Mouse (Mus musculus) spleen, adult 18-20 months (tissue): ENCODE results near the gene Slc5a11.

Experiments
- DNase-seq, 2 experiments: peaks; one replicate each; pipeline ENCODE4 v3.0.0; 2022; ENCODE audit warnings: mixed read lengths in 2 of 2

The Slc5a11 gene

DNA sequence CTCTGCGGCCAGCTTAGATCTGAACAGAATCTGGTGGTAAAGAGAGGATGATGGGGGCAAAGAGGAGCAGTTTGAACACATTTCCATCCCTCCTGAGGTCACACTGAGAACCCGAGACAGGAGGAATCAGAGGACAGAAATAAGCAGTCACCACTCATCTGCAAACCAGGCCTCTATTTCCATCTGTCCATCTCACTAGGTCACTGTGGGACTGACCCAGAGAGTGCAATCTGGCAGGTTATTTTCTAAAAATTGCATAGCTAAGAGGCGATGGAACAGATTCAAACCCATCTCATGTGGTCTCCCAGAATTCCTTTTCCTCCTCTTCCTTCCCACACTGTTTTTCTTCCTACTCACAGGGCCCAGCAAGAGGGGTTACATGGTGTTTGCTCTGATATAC, 73.3 kb downstream of the Slc5a11 start:
- DNase-seq = no peak

DNA sequence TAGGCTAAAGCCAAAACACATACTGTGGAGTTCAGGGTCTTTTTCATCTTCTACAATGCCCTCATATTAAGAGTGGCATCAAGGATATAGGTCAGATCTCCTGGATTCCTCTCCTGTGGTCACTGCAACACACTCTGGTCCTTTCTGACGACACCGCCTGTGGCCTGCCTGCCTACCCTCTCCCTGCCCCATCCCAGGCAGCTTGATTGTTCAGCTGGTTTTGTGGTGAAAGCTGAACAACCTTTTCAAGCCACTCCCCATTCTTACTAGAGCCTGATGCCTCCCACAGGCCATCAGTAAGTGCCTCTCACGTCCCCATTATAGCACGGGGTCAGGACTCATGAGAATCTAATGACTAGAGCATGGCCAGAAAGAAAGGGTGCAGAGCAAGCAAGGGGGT, 74.6 kb downstream of the Slc5a11 start:
- no peak for DNase-seq

DNA sequence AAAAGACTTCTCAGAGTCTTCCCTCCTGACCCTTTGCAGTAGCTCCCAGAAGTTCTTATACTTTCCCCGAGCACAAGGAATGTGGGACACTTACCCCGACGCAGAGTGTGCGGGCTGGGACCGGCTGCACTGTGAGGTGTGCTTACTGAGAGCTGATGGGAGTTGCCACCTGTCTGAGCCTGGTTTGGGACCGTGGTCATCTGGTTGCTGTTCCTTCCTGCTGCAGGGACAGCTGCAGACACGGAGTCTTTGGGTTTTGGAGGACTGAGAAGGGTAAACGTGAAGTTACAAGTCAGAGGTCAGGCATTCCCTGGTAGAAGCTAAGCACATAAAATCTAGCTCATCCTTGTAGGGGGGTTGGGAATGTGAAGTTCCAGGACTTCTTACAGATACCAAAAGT, 77.4 kb downstream of the Slc5a11 start:
- DNase-seq = no peak

DNA sequence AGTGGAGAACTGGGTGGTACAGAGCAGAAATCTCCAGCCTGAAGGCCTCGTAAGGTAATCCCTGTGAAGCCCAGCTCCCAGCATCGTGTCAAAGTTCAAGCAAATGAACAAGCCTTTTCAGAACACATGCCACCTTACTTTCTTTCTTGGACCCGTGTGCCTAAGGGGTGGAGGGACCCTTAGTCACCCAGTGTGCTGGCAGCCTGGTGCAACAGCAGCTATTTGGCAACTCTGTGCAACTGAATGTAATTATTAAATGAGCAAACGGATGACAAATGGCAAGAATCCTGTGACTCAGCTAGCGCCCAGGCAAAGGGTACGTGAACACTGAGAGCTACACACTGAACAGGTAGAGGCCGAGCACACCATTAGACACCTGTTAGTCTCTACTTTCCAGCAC, 79.3 kb downstream of the Slc5a11 start:
- no peak for DNase-seq

DNA sequence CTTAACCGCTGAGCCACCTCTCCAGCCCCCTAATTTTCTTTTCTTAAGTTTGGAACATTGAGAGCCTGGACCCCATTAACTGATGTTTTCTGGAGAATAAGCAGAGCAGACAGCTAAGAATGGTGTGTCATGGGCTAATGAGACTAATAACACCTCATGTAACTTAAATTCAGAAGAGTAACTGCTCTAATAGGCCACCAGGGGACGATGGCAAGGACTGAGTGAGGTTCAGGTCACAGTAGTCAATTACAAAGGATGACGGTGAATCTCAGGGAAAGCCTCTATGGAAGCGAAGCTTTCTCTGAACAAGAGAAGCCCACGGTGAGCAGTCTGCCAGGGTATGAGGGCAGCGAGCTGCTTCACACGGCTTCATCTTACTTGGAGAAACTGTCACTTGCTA, 80.8 kb downstream of the Slc5a11 start:
- DNase-seq = no peak

DNA sequence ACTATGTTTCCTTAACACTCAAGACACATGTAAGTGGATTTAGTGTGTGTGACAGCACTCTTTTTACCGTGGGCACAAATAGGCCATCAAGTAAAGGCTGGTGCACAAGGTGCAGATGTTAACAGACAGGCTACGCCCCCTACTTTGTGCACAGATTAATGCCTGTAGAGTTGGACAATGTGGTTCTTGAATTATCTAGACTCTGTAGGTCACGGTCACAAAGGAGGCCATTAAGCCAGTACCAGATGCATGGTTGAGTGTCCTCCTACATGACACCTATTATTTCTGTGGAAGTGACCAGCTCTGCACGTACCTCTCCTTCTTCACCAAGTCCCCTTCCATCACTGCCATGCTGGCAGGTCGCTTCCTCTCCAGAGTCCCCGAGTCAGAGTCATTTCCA, 81.5 kb downstream of the Slc5a11 start:
- DNase-seq = no peak

DNA sequence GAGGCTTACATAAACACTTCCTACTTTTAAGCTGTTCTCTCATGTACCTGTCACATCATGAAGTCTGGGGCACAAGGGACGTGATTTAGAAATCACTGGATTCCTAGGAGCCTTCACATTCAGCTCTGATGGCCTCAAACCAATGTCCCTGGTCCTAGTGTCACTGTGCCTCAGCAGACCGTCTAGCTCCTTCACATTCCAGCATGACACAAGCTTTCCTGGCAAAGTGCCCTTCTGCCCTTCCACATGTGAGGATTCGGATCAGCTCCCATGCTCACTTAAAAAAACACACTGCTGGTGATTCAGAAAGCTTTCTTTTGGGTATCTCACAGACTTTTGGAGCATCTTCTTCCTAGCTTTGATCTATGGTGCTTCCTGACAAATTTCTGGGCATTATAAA, 83.6 kb downstream of the Slc5a11 start:
- DNase-seq = no peak

DNA sequence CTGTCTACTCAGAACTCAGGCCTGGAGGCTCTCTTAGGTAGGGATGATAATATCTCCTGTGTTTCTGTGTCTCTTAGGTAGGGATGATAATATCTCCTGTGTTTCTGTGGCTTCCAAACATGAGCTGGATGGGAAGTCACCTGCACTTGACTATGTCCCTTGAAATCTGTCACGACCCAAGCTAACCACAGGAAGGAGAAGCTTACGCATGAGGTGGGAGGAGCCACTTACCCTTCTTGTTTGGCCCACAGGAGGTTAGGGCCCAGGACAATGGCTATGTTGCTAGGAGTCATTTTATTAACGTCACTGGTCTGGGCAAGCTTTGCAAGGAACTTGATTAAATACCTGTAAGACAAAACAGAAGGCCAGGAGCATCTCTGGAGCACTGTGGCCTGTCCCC, 85.7 kb downstream of the Slc5a11 start:
- no peak for DNase-seq

DNA sequence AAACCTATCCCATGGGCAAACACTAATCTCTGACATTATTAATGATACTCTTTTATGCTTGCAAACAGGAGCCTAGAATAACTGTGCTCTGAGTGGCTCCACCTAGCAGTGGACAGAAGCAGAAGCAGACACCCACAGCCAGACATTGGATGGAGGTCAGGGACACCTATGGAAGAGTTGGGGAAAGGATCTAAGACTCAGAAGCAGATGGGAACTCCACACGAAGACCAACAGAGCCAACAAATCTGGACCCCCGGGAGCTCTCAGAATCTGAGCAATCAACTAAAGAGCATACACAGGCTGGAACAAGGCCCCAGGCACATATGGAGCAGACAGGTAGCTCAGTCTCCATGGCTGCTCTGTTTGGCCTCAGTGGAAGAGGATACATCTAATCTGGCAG, 90.8 kb downstream of the Slc5a11 start:
- DNase-seq = no peak

DNA sequence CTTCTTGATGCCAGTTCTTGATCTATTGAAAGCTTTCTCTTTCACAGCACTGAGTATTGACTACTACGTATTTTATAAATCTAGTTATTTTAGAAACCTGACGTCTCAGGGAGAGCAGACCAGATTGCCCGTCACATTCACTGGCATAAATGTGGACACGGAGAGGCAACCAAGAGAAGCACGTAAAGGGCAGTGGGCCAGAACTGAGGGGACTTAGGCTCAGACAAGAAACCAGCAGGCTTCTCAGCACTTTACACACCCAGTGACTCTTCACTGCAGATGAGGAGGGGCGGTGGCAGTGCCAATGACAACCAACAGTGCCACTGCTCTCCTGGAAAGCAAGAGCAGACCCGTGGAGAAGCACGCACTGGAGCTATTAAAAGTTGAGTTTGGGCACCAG, 92.7 kb downstream of the Slc5a11 start:
- DNase-seq = no peak

DNA sequence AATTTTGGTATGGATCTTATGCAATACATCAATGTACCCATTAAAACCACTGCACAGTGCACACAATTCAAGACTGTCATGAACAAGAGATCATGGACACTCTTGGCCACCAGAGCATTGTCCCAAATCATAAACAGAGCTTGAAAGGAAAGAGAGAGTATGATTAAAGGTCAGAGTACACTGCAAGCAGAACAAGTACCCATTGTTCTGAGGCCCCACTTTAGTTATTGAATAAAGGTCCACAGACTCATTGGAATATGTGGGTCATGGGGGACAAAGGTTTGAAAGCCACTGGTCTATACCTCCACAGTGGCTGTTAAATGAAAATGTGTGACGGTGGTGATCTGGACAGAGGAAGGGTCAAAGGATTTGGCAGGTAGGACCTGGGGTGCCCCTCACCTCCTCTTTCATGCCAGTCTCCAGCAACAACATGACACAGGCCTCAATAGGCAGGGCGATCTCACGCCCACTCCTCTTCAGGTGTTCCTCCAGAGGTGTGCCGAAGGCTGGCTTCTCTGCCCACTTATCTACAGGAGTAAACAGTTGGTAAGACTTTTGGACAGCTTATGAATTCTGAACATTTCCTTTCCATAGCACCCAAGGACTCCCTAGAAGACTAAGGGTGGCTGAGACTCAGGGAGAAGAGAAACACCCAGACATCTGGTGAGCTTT, 93.4 kb downstream of the Slc5a11 start:
- DNase-seq = no peak

DNA sequence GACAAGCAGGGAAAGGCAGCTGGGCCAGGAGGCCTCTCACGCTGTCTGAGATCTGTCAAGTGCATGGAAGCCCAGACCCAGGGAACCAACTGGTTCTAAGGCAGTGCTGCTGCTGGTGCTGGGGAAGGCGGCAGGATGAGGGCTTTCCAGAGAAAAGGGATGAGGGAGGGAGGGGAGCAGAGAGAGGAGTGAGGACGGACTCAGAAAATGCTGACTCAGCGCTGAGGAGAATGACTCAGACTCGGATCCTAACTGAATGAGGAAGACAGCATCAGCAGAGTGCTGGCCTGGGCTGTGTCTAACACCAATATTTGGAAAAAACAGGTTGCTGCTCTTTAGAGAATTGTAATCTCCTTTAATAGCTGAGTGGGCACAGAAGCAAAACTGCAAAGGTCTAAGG, 97.3 kb downstream of the Slc5a11 start:
- DNase-seq = no peak

DNA sequence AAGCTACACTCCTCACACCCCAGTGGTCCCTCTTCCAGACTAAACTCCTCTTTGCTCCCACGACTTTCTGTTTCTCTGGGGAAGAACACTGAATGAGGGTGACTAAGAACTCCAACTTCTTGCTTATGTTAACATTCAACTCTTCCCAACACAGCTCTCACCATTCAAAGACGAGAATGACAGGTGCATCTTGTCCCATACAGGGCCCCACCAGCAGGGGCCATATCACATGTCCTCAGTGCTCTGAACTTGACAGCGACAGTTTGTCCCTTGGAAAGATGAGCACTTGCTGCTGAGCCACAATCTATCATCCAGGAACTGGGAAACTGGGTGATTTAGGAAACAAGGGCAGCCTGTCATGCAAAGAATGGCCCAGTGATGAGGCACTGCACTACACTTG, 98.2 kb downstream of the Slc5a11 start:
- DNase-seq = no peak

DNA sequence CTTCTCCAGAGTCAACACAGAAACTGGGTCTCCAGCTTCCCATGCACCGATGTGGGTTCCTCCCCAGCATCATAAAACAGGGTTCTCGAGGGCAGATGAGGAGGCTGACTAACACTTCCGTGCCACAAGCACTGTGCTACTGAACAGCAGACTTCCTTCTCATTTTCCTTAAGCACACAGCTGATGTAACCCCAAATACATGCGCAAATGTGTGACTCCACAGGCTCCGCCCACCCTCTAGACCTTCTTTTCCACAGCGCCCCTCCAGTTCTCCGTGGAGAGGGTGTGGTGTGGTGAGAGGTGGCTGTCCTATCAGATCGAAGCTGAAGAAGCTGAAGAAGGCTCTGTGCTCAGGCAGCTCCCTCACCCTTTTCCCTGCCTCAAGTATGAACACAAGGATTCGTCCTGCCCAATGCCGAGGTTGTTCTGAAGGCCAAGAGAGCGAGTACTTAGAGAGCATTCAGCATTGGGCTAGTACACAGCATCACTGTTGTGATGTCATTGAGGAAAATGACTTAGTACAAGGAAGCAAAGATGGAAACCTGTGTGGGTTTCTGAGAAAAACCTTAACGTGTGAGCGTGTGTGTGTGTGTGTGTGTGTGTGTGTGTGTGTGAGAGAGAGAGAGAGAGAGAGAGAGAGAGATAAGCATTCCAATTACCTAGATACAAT, 108.0 kb downstream of the Slc5a11 start:
- no peak for DNase-seq
